Mouse (Mus musculus): ENCODE measurements around the gene Fam71b.

Gene Fam71b
- long read RNA-seq, experiment 1: 0 reads
- long read RNA-seq, experiment 2: 0 reads

DNA sequence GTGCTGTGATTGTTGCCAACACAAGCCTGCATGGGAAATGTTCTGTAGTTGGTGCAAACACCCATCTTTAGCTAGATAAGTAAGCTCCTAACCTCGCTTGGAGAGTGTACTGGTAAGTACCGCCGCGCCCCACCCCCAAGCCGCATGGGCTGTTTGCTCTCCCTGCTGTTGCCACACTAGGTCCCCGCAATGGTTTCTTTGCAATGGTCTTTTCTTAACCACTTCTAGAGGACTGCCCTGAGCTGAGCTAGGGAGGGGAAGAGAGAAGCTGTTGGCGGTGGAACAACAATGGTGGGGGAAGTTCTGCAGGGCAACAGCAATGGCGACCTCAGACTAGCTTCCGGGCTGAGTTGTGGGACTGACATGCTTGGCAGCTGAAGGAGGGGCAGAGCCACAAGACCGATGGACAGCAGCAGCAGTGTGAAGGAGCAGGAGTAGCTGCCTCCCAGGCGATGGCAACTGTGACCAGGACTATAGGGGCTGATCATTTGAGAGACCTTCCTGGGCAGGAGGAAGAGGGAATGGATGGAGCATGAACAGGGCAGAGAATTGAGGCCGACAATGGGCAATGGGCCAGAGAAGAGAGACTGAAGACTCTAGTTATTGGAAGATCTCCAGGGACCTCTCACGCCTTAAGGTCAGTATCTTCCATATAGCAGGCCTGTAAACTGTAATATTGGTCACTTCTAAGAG, at the start of gene Fam71b:
TSS of gene Fam71b (plus strand) at position 393 of the 693 bp plus-strand sequence.
- intact Hi-C loops (cut with DNase I): no loop called here

DNA sequence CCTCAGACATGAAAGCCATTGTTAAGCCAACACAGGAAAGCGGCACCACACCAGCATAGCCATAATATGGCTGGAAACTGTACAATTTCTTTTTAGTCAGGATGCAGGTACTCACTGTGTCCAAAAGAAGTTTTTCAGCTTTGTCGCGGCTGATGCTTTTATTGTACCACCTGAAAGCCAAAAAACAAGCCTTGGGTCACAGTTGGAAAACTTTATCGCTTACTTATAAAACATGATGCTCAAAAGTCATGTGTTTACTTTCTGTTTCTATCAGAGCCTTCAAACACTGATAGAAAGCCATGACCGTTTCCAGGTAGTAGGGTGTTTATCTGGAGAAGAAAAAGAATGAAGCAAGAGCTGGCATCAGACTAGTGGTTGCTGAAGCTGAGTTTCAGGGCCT, 48.6 kb upstream of the Fam71b start:
- intact Hi-C loops (cut with DNase I): no loop called here

DNA sequence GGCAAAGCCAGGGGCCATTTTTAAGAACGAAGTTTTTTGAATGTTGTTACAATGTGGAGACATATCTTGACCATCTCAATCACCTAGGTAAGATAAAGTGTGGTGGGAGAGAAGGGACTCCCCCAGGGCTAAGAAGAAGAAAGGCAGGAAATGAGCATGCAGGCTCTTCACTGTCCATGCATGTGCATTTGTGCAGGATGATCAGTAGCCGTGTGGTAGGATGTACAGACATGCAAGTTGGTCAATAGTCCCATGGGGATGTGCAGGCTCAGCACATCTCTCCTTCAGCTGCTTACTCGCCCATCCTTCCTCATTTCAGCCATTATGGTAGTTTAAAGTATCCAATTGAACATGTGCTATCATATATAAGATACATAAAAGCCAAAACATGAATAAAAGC, 47.9 kb upstream of the Fam71b start:
- intact Hi-C loops (cut with DNase I): no loop called here

- intact Hi-C loops (cut with DNase I): no loop called here
These were observed 46.5 kb upstream of the Fam71b start for GRCm38 (mm10) chr11:46349681-46350410.

DNA sequence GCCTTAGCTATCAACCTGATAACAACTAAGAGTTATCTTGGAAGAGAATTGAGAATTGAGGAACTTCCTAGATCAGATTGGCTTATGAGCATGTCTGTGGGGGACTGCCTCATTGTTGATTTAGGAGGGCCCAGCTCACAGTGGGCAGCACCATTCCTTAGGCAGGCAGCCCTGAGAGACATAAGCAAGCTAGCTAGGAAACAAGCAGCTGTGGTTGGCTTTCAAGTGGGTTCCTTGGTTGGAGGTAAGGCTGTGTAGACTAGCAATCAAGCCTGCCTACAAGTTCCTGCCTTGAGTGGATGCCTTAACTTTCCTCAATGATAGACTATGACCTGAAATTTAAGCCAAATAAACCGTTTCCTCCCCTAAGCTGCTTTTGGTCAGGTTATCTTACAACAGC, 38.0 kb upstream of the Fam71b start:
- intact Hi-C loops (cut with DNase I): no loop called here

DNA sequence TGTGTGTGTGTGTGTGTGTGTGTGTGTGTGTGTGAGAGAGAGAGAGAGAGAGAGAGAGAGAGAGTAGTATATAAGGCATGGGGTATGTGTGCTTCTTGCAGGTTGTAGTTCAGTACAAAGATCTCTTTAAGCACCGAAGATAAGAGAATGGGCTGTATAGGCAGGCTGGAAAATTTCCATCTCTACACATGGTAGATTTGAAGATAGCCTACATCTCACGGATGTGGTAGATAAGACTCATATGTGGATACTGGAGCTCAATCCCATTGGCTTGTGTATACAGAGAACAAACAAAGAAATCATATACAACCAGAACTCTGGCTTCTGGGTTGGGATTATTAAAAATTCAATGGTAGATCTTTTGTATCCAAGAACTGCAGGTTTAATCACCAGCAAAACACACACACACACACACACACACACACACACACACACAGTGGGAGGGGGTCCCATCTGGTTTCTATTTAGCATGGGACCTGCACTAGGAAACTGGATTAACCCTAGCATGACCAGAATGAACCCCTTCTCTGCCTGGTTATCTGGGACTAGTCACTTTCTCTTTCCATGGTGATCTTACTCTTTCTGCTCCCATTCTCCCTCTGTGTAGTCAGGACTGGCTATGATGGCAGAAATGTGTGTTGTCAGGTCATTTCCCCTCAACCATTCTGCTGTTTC, 35.2 kb upstream of the Fam71b start:
- intact Hi-C loops (cut with DNase I): no loop called here

GRCm38 (mm10) chr11:46362061-46363022, 34.0 kb upstream of the Fam71b start:
- intact Hi-C loops (cut with DNase I): no loop called here

DNA sequence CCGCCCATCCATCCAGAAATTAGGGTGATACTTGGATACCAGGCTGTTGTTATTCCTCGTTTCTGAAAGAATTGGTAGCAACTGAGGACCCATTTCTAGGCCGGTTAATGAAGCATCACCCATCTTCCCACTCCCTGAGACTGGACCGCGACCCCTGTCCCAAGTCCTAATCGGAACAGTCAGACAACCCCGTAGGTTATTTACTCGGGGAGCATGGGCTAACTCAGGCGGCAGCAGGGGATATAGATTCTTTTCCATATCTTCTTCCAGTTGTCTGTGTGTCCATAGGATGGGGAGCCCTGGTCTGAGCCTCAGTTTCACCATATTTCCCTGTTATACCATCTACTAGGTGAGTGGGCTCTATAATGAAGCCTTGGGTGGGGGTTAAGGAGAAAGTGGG, 32.5 kb upstream of the Fam71b start:
- intact Hi-C loops (cut with DNase I): no loop called here

GRCm38 (mm10) chr11:46365744-46366143, 30.6 kb upstream of the Fam71b start:
- intact Hi-C loops (cut with DNase I): no loop called here

DNA sequence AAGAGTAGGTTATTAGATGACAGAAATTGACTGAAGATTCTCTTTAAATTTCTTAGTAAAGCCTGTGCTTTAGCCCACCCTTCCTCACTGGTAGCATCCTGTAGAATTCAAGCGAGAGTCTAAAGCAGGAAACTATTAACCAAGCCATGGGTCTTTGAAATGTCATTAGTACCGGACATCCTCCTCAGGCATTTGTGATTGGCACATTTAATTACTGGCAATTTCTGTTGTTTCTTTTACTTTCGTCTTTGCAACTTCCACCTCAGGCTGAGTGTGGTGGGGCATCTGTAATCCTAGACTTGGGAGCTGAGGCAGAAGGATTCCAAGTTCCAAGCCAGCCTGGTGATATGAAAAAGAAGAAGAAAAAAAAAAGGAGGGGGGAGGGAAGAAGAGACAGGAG, 30.0 kb upstream of the Fam71b start:
- intact Hi-C loops (cut with DNase I): no loop called here

DNA sequence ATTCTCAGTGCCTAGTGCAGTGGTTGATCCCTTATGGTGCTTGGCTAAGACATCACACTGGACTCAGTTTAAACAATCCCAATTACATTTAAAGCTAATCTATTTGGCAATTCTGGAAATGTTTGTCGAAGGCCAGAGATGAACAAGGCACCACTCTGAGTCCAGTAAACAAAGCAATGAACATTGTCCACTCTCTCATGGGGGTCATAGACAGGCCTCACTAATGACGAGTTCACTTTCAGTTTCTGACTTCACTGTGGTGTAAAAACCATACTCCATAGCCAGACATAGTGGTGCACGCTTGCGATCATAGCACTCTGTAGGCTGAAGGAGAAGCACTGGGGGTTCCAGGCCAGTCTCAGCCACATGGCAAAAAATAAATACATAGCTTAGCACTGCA, 25.9 kb upstream of the Fam71b start:
- intact Hi-C loops (cut with DNase I): no loop called here

DNA sequence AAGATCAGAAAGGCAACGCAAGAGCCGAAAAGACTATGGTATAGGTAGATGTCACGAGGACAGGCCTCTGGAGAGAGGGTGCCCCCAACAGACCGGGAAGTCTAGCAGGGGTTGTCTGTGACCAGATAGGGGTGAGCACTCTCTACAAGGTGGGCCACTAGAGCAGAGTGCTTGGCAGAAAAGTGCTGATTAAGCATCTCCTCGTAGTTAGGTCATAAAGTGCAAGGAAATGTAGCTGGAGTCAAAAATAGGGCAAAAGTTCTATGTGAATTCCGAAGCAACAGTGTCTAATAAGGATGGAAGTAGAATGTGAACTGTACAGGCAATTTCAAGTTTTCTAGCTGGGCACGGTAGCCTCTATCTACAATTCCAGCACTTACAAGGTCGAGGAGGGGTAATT, 25.1 kb upstream of the Fam71b start:
- intact Hi-C loops (cut with DNase I): no loop called here

- intact Hi-C loops (cut with DNase I): no loop called here
These were observed 23.9 kb upstream of the Fam71b start for GRCm38 (mm10) chr11:46372331-46372953.

DNA sequence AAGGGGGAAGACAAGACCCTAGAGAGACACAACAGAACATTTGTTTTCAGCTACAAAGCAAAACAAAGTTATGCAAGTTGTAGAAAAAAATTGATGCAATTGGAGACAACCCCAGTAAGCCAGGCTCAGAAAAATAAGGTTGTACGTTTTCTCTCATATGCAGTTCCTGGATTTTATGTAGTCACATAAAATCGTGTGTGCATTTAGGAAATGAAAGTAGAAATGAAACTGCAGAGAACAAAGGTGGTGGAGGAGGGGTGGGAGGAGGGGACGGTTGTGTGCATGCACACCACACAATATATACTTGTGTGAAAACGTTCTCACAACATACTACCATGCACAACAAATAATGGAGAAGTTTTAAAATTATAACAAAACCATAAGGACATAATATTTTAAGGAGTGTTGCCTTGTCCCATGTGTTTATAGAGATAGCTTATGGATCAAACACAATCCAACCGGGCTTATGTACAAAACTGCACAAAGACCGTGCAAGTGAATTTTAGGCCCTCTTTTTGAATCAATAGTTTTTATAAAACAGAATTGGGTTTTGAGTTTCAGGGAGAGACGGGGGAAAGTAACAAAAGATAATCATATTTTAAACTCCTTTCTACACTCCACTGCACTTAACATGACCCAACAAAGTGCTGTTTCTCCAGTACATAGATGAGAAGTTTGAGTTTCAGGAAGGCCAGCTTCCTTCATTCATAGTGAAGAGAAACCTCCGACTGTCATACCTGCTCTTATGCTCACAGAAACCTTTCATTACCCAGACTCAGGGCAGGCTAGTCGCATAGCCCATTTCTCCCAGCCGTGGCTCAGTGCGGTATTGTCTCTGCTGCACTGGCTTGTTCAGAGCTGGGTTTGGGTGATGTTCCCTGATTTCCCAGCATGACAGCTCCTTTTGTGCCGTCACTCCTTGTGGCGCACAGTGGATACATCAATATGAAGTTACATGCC, 23.0 kb upstream of the Fam71b start:
- intact Hi-C loops (cut with DNase I): no loop called here

DNA sequence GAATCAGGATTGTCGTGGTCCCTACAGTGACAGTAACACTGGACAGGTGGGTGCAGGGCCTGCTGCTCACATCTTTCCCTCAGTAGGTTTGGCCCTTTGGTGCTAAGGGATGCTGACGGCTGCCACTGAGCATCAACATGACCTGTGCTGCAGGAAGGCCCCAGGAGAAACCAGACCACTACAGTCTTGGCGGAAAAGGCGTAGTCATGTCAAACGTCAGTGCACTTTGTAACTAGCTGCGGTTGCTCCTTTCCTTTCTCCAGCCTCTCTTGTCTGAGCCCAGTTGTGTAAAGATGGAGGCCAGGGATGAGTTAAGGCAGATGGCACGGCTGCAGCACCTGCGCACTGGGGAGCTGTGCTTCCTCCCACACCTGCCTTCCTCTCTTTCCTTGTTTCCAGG, 21.3 kb upstream of the Fam71b start:
- intact Hi-C loops (cut with DNase I): no loop called here

DNA sequence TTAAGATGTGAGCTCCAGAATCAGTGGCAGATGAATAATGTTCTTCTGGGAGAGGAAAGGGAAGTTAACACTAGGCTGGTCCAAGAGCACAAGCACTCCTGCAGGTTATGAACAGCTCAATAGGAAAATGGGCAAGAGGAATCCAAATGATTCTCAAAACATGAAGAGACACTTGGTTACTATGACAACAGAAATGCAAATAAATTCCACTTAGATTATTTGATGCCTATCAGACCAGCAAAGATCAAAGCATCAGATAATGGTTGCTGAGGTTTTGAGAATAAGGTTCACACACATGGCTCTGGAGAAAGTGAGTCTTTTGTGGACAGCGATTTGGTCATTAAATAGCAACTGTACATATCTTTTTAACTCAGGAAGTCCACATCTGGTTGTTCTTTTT, 19.0 kb upstream of the Fam71b start:
- intact Hi-C loops (cut with DNase I): no loop called here

DNA sequence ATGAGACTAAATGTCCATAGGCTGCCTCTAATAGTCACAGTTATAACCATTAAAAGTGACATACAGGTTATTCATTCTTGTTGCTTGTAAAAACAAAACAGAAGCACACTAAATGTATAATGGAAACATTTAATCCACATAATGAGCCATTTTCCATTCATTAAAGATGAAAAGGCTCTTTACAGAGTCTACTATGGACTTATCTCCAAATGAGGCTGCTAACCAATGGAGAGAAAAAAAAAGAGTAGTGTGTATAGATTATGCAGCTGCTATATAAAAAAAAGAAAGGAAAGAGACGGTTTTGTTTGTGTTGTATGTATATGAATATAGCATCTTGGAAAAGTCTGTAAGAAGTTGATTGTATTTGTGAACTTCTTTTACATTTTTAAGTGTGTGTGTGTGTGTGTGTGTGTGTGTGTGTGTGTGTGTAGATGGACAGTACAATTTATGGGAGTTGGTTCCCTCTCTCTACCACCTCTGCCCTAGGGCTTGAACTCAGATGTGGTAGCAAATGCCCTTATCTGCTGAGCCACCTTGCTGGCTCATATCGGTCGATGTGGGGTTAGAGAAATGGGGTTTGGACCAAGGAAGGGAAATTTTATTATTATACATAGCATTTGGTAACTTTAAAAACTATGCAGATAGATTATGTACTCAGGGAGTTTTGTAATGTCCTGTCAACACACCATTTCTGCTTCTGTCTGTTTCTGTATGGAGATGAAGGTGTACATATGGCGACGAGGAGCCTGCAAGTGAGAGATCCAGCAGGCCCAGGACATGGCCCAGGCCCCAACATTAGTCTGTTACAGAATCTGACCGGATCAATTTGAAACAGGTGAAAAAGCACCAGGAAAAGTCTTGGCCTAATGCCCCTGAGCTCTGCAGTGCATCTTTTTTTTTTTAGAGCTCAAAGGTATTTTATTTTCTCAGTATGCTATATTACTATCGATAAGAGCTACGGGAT, 18.3 kb upstream of the Fam71b start:
- intact Hi-C loops (cut with DNase I): no loop called here

- intact Hi-C loops (cut with DNase I): no loop called here
These were observed 16.2 kb upstream of the Fam71b start for GRCm38 (mm10) chr11:46380097-46380675.
